Mouse (Mus musculus): Measurements from ENCODE around the gene Sppl2b. TPM values are rescaled to one million over a fixed set of nuclear protein-coding genes. Genes with fewer than 3 reads are reported as not detected.

Sppl2b gene
- polyA plus RNA-seq, 1 experiment from 2014 or later = 65.3 TPM

DNA sequence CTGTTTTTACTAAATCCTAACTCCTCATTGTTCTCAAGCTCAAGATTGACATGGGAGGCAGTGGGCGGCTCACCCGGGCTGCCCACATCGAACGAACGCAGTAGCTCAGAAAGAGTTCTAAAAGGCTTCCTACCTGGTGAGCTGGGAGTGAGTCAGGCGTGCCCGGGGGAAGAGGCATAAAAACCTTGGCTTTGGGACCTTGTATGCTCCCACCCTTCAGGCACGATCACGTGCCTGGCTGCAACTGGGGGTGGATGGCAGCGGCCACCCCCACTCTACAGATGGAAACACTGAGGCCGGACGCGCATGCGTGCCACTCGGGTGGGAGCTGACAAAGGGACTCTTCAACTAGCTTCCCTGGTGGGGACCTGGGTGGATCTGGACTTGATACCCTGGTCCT is 12.7 kb upstream of the Sppl2b start:
- no peak for ATAC-seq (ENCODE audit: low read depth)
- Histone ChIP-seq H3K9ac (ENCODE audit: low read depth, low read length) (no peak overlapping the region), H3K4me2 (ENCODE audit: low read depth, low read length) (no peak overlapping the region), H3K4me1 (ENCODE audit: control insufficient read depth, low read depth, low read length) (peaks cover 3% of the 10 kb centered on the region; the same call in 1 of the 2 replicates), H3K4me3 (ENCODE audit: low read depth, low read length) (no peak overlapping the region), H3K27ac (ENCODE audit: low read length) (no peak overlapping the region), H3K9me3 (replicated peaks; ENCODE audit: control insufficient read depth, low read length) (no peaks in the 10 kb centered on the region), H3K36me3 (ENCODE audit: control insufficient read depth, insufficient read depth) (no peaks in the 10 kb centered on the region), H3K27me3 (ENCODE audit: control insufficient read depth, insufficient read depth, low read depth, low read length) (peaks cover 60% of the 10 kb centered on the region)
- 71% methylated on average over 15 of the region's 15 CpGs for WGBS (ENCODE audit: insufficient replicate concordance)

DNA sequence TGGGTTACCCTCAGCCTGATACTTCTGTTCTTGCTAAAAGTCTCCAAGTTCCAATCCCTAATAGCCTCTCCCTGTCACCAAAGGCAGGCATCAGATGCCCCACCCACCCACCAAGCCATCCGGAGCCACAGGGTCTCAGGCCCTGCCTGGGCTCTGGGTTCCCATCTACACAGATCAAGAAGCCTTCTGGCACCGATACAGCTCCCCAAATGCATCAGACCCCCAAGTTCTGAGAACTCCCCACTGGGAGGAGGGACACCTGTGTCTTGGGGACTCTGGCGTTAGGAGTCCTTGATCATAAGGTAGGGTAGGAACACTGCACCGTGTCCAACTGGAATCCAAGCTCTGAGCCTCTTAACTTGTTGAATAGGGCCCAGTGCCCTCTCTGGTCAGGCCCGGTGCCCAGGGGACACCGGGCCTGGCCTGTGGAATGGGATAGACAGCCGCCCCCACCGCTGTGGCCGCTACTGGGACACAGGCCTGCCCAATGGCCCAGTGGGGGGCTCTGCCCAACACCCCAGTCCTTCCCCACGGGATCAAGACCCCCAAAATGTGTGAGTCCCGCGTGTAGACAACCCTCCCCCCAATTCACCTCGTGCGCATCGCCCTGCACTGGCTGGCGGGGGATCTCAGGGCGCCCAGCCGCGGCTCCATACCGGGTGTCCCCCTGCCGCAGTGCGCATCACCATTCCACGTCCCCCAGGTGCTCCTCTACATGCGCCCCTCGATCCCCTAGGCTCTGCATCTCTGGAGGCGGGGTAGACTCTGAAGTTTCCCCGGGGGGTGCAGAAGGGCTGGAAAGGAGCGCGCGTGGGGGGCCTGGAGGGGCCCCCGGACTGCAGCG is 11.8 kb upstream of the Sppl2b start:
- H3K4me2 ChIP-seq (ENCODE audit: low read depth, low read length) = peak overlapping the region; percentile 35; the same call in 1 of the 2 replicates
- H3K9ac ChIP-seq (ENCODE audit: low read depth, low read length) = no peak overlapping the region
- peaks cover 55% of the 10 kb centered on the region for H3K27me3 ChIP-seq (ENCODE audit: control insufficient read depth, insufficient read depth, low read depth, low read length)
- peak overlapping the region; percentile 21; the same call in 1 of the 2 replicates for H3K4me3 ChIP-seq (ENCODE audit: low read depth, low read length)
- 13% methylated on average over 32 of the region's 32 CpGs for WGBS (ENCODE audit: insufficient replicate concordance)
- H3K4me1 ChIP-seq (ENCODE audit: control insufficient read depth, low read depth, low read length) = peaks cover 6% of the 10 kb centered on the region
- no peaks in the 10 kb centered on the region for H3K36me3 ChIP-seq (ENCODE audit: control insufficient read depth, insufficient read depth)
- no peaks in the 10 kb centered on the region for H3K9me3 ChIP-seq (replicated peaks; ENCODE audit: control insufficient read depth, low read length)
- H3K27ac ChIP-seq (ENCODE audit: low read length) = no peak overlapping the region
- ATAC-seq (ENCODE audit: low read depth) = no peak

DNA sequence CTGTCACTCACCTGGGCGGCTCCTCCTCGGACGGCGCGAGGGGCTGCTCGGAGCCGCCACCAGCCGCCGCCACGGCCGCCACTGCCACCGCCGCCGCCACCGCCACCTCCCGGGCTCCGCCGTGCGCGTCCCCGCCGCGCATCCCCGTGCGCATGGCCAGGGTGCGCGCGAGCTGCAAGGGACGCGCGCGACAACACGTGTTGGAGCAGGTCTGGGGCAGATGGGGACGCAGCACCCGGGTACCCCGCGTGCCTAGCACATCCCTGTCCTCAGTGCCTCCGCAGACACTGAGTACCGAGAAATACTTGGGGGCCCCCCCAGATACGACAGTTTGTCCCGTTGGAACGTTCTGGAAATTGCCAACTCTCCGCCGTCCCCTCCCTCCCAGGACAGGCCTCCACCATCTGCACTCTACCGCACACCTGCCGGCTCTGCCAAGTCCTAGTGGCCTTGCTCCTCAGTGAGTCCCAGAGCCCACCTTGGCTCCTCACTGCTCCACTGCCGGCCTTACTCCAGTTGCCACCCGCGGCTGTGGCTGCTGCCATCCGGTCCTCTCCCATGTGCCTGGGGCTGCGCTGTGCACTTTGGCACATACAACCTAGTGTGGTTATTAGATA is 11.0 kb upstream of the Sppl2b start, which contains the start of gene Lingo3:
Gene Lingo3, minus strand, starts transcription at position 109 of the 617 bp plus-strand sequence.
- ATAC-seq (ENCODE audit: low read depth) = no peak
- H3K4me3 ChIP-seq (ENCODE audit: low read depth, low read length) = peak within 1 kb of the TSS; percentile 21; the same call in 1 of the 2 replicates
- 5% methylated on average over 42 of the region's 51 CpGs for WGBS (ENCODE audit: insufficient replicate concordance)
- no peaks in the 10 kb centered on the region for H3K36me3 ChIP-seq (ENCODE audit: control insufficient read depth, insufficient read depth)
- H3K27me3 ChIP-seq (ENCODE audit: control insufficient read depth, insufficient read depth, low read depth, low read length) = peaks cover 55% of the 10 kb centered on the region
- peak within 1 kb of the TSS; percentile 35; the same call in 1 of the 2 replicates for H3K4me2 ChIP-seq (ENCODE audit: low read depth, low read length)
- peaks cover 11% of the 10 kb centered on the region for H3K4me1 ChIP-seq (ENCODE audit: control insufficient read depth, low read depth, low read length)
- no peak within 1 kb of the TSS for H3K9ac ChIP-seq (ENCODE audit: low read depth, low read length)
- no peaks in the 10 kb centered on the region for H3K9me3 ChIP-seq (replicated peaks; ENCODE audit: control insufficient read depth, low read length)
- H3K27ac ChIP-seq (ENCODE audit: low read length) = no peak within 1 kb of the TSS

DNA sequence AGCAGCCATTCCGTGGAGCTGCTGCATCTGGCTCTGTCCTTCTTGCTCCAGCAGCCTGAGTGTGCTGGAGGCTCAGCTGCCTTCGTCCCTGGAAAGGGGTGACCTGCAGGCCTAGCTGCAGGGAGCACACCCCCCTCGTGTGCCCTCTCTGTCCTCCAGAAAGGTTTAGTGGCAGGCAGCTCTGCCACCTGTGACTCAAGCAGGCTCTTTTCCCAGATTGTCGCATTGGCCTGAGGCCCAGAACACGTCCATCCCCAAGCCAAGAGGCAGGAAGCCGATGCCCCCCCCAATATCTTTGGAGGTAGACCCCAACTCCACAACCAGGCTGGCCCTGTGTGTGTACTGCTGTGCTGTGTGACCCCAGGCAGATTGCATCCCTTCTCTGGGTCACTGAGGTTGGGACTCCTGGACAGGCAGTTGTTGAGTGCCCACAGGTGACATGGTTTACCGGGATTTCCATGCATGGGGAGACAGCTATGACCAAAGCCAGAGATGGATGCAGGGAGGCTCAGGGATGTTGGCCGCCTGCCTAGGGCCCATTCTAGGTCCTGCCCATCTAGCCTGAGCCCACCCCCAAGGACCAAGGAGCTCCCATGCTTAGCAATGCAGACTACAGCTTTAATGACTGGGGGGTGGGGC is 9.9 kb upstream of the Sppl2b start:
- Histone ChIP-seq H3K9ac (ENCODE audit: low read depth, low read length) (no peak overlapping the region), H3K4me1 (ENCODE audit: control insufficient read depth, low read depth, low read length) (peaks cover 11% of the 10 kb centered on the region), H3K4me3 (ENCODE audit: low read depth, low read length) (no peak overlapping the region), H3K27me3 (ENCODE audit: control insufficient read depth, insufficient read depth, low read depth, low read length) (peaks cover 55% of the 10 kb centered on the region), H3K27ac (ENCODE audit: low read length) (no peak overlapping the region), H3K4me2 (ENCODE audit: low read depth, low read length) (no peak overlapping the region), H3K9me3 (replicated peaks; ENCODE audit: control insufficient read depth, low read length) (no peaks in the 10 kb centered on the region), H3K36me3 (ENCODE audit: control insufficient read depth, insufficient read depth) (no peaks in the 10 kb centered on the region)
- ATAC-seq (ENCODE audit: low read depth) = no peak
- WGBS (ENCODE audit: insufficient replicate concordance) = 54% methylated on average over 8 of the region's 8 CpGs

DNA sequence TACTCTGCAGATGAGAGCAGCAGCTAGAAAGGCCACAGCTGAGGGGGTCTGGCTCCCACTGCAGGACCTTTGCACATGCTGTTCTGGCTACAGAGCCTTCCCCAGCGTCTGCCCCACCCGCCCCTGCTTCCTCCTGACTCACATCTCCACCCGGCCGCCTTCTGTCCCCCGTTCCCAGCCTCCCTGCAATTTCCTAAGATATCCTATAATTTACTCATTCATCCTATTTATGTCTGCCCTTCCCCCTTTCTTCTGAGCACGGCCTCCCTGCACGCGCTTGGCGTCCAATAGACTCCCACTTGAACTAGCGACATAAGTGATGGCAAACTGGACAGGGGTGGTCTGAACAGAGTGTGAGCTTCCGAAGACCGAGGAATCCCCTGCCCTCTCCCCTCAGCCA is 9.3 kb upstream of the Sppl2b start:
- no peak overlapping the region for H3K4me3 ChIP-seq (ENCODE audit: low read depth, low read length)
- peaks cover 49% of the 10 kb centered on the region for H3K27me3 ChIP-seq (ENCODE audit: control insufficient read depth, insufficient read depth, low read depth, low read length)
- 73% methylated on average over 12 of the region's 12 CpGs for WGBS (ENCODE audit: insufficient replicate concordance)

DNA sequence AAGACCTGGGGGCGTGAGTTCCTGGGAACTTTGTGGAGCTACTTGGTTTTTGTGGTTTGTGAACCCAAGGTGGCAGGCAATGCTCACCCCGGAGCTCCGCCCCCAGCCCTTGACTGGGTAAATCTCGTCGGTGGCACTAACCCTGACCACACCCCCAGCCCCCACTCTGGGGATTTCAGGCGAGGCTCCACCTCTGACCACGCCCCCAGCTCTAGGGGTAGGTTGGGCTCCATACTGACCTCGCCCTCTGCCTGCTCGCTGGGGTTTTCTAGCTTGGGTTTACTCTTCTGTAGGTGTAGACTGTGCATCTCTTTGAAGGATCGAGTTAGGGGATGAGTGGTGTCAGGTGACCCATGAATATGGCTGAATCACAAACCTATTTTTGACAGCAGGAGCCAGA is 6.5 kb upstream of the Sppl2b start:
- Histone ChIP-seq H3K4me1 (ENCODE audit: control insufficient read depth, low read depth, low read length) (peaks cover 14% of the 10 kb centered on the region), H3K9me3 (replicated peaks; ENCODE audit: control insufficient read depth, low read length) (no peaks in the 10 kb centered on the region), H3K36me3 (ENCODE audit: control insufficient read depth, insufficient read depth) (peaks cover 17% of the 10 kb centered on the region), H3K27ac (ENCODE audit: low read length) (no peak overlapping the region), H3K4me3 (ENCODE audit: low read depth, low read length) (no peak overlapping the region), H3K27me3 (ENCODE audit: control insufficient read depth, insufficient read depth, low read depth, low read length) (peaks cover 24% of the 10 kb centered on the region), H3K9ac (ENCODE audit: low read depth, low read length) (no peak overlapping the region), H3K4me2 (ENCODE audit: low read depth, low read length) (no peak overlapping the region)
- peak; percentile 78 for ATAC-seq (ENCODE audit: low read depth)
- 2% methylated on average over 10 of the region's 10 CpGs for WGBS (ENCODE audit: insufficient replicate concordance)

More for the DNA sequence above, 9.3 kb upstream of the Sppl2b start:
- no peaks in the 10 kb centered on the region for H3K36me3 ChIP-seq (ENCODE audit: control insufficient read depth, insufficient read depth)
- H3K4me1 ChIP-seq (ENCODE audit: control insufficient read depth, low read depth, low read length) = peaks cover 11% of the 10 kb centered on the region
- H3K9me3 ChIP-seq (replicated peaks; ENCODE audit: control insufficient read depth, low read length) = no peaks in the 10 kb centered on the region
- H3K27ac ChIP-seq (ENCODE audit: low read length) = no peak overlapping the region
- no peak for ATAC-seq (ENCODE audit: low read depth)
- H3K4me2 ChIP-seq (ENCODE audit: low read depth, low read length) = no peak overlapping the region
- H3K9ac ChIP-seq (ENCODE audit: low read depth, low read length) = no peak overlapping the region

GRCm38 (mm10) chr10:80855749-80856073 is 636 bp downstream of the Sppl2b start:
- Histone ChIP-seq H3K4me2 (ENCODE audit: low read depth, low read length) (peak overlapping the region; percentile 96), H3K9me3 (replicated peaks; ENCODE audit: control insufficient read depth, low read length) (no peaks in the 10 kb centered on the region), H3K4me1 (ENCODE audit: control insufficient read depth, low read depth, low read length) (peaks cover 50% of the 10 kb centered on the region), H3K27ac (ENCODE audit: low read length) (peak overlapping the region; percentile 99), H3K36me3 (ENCODE audit: control insufficient read depth, insufficient read depth) (peaks cover 17% of the 10 kb centered on the region), H3K27me3 (ENCODE audit: control insufficient read depth, insufficient read depth, low read depth, low read length) (no peaks in the 10 kb centered on the region), H3K9ac (ENCODE audit: low read depth, low read length) (peak overlapping the region; percentile 98), H3K4me3 (ENCODE audit: low read depth, low read length) (peak overlapping the region; percentile 96)
- no peak for ATAC-seq (ENCODE audit: low read depth)
- WGBS (ENCODE audit: insufficient replicate concordance) = 8% methylated on average over 11 of the region's 11 CpGs

- Histone ChIP-seq H3K36me3 (ENCODE audit: control insufficient read depth, insufficient read depth) (peaks cover 16% of the 10 kb centered on the region), H3K27ac (ENCODE audit: low read length) (peak overlapping the region; percentile 99), H3K4me1 (ENCODE audit: control insufficient read depth, low read depth, low read length) (peaks cover 56% of the 10 kb centered on the region), H3K4me3 (ENCODE audit: low read depth, low read length) (peak overlapping the region; percentile 96), H3K27me3 (ENCODE audit: control insufficient read depth, insufficient read depth, low read depth, low read length) (no peaks in the 10 kb centered on the region), H3K4me2 (ENCODE audit: low read depth, low read length) (peak overlapping the region; percentile 96), H3K9ac (ENCODE audit: low read depth, low read length) (peak overlapping the region; percentile 98), H3K9me3 (replicated peaks; ENCODE audit: control insufficient read depth, low read length) (no peaks in the 10 kb centered on the region)
- WGBS (ENCODE audit: insufficient replicate concordance) = 32% methylated on average over 3 of the region's 3 CpGs
- ATAC-seq (ENCODE audit: low read depth) = no peak
Observed at GRCm38 (mm10) chr10:80856267-80856666, 1.2 kb downstream of the Sppl2b start.

Measured in liver, embryonic 16.5 days (tissue).